Mouse (Mus musculus): Measurements from ENCODE around the gene Clec16a. TPM values are rescaled to one million over a fixed set of nuclear protein-coding genes. Genes with fewer than 3 reads are reported as not detected.

Gene Clec16a
- polyA plus RNA-seq, 1 experiment from 2014 or later, result 13.9 TPM

GRCm38 (mm10) chr16:10546865-10547264 is 1.7 kb downstream of the Clec16a start:
- Histone ChIP-seq H3K27ac (no peak overlapping the region), H3K36me3 (ENCODE audit: inconsistent target) (no peaks in the 10 kb centered on the region), H3K4me3 (ENCODE audit: inconsistent target) (no peak overlapping the region), H3K79me2 (ENCODE audit: inconsistent target) (peaks cover 42% of the 10 kb centered on the region; the same call in 1 of the 2 replicates)
- 76% methylated on average over 3 of the region's 3 CpGs for WGBS (ENCODE audit: missing documents)

GRCm38 (mm10) chr16:10548938-10549337 is 3.8 kb downstream of the Clec16a start:
- peaks cover 50% of the 10 kb centered on the region; the same call in 1 of the 2 replicates for H3K79me2 ChIP-seq (ENCODE audit: inconsistent target)
- H3K4me3 ChIP-seq (ENCODE audit: inconsistent target), result no peak overlapping the region
- H3K27ac ChIP-seq, result no peak overlapping the region
- H3K36me3 ChIP-seq (ENCODE audit: inconsistent target), result no peaks in the 10 kb centered on the region
- WGBS (ENCODE audit: missing documents), result 90% methylated on average over 3 of the region's 3 CpGs

- Histone ChIP-seq H3K79me2 (ENCODE audit: inconsistent target) (peaks cover 57% of the 10 kb centered on the region; the same call in 1 of the 2 replicates), H3K4me3 (ENCODE audit: inconsistent target) (no peak overlapping the region), H3K36me3 (ENCODE audit: inconsistent target) (no peaks in the 10 kb centered on the region), H3K27ac (no peak overlapping the region)
- WGBS (ENCODE audit: missing documents), result 90% methylated on average over 2 of the region's 2 CpGs
Observed at GRCm38 (mm10) chr16:10549600-10549999, 4.5 kb downstream of the Clec16a start.

DNA sequence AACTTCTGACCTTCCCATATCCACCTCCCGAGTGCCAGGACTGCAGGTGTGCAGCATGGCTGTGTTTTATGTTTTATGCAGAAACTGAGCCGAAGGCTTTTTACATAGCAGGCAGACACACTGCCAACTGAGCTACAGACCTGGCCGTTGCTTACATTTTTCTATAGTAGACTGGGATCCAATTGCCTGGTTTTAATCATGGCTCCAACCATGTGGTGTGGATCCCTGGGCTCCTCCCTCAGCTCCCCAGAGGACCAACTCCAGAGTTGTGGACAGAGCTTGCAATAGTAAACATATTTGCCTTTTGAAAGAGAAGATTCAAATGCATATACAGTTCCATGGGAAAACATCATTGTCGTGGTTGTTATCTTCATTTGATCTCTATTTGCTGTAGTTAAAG is 6.5 kb downstream of the Clec16a start:
- Histone ChIP-seq H3K36me3 (ENCODE audit: inconsistent target) (no peaks in the 10 kb centered on the region), H3K27ac (no peak overlapping the region), H3K4me3 (ENCODE audit: inconsistent target) (no peak overlapping the region), H3K79me2 (ENCODE audit: inconsistent target) (peaks cover 59% of the 10 kb centered on the region; the same call in 1 of the 2 replicates)
- 85% methylated on average over 4 of the region's 4 CpGs for WGBS (ENCODE audit: missing documents)

DNA sequence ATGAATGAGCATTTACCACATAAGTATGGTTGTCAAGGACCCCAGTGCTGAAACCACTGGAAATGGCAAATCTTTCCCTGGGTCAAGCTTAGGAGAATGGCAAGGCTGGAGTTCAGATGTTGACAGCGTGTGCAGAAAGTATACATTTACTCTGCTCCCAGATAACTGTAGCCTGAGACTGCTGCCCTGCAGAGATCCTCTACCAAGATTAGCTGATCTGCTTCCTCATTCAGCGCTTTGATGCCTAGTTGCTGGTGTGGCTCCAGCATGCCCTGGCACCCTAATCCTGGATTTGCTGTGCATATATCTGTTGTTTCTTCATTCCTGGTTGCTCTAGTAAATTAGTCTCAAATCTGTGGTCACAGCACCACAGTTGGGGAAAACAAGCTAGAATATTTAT is 8.7 kb downstream of the Clec16a start:
- Histone ChIP-seq H3K79me2 (ENCODE audit: inconsistent target) (peaks cover 37% of the 10 kb centered on the region; the same call in 1 of the 2 replicates), H3K36me3 (ENCODE audit: inconsistent target) (no peaks in the 10 kb centered on the region), H3K27ac (no peak overlapping the region), H3K4me3 (ENCODE audit: inconsistent target) (no peak overlapping the region)
- WGBS (ENCODE audit: missing documents), result 61% methylated on average over 2 of the region's 2 CpGs

GRCm38 (mm10) chr16:10559991-10560390 is 14.9 kb downstream of the Clec16a start:
- WGBS (ENCODE audit: missing documents), result 92% methylated on average over 8 of the region's 8 CpGs
- Histone ChIP-seq H3K36me3 (ENCODE audit: inconsistent target) (peaks cover 4% of the 10 kb centered on the region; the same call in 1 of the 2 replicates), H3K79me2 (ENCODE audit: inconsistent target) (no peaks in the 10 kb centered on the region; the same call in 1 of the 2 replicates), H3K4me3 (ENCODE audit: inconsistent target) (no peak overlapping the region), H3K27ac (no peak overlapping the region)

- no peak overlapping the region for H3K27ac ChIP-seq
- H3K79me2 ChIP-seq (ENCODE audit: inconsistent target), result no peaks in the 10 kb centered on the region
- peaks cover 15% of the 10 kb centered on the region; the same call in 1 of the 2 replicates for H3K36me3 ChIP-seq (ENCODE audit: inconsistent target)
- no peak overlapping the region for H3K4me3 ChIP-seq (ENCODE audit: inconsistent target)
- 37% methylated on average over 4 of the region's 4 CpGs for WGBS (ENCODE audit: missing documents)
Observed at GRCm38 (mm10) chr16:10565278-10565885, 20.2 kb downstream of the Clec16a start.

- no peak overlapping the region for H3K4me3 ChIP-seq (ENCODE audit: inconsistent target)
- peaks cover 23% of the 10 kb centered on the region; the same call in 1 of the 2 replicates for H3K36me3 ChIP-seq (ENCODE audit: inconsistent target)
- WGBS (ENCODE audit: missing documents), result 95% methylated on average over 4 of the region's 4 CpGs
- no peak overlapping the region for H3K27ac ChIP-seq
- no peaks in the 10 kb centered on the region for H3K79me2 ChIP-seq (ENCODE audit: inconsistent target)
Observed at GRCm38 (mm10) chr16:10567153-10567552, 22.0 kb downstream of the Clec16a start.

GRCm38 (mm10) chr16:10569809-10570395 is 24.8 kb downstream of the Clec16a start:
- Histone ChIP-seq H3K79me2 (ENCODE audit: inconsistent target) (no peaks in the 10 kb centered on the region), H3K4me3 (ENCODE audit: inconsistent target) (no peak overlapping the region), H3K36me3 (ENCODE audit: inconsistent target) (peaks cover 43% of the 10 kb centered on the region), H3K27ac (no peak overlapping the region)
- WGBS (ENCODE audit: missing documents), result 28% methylated on average over 5 of the region's 5 CpGs

GRCm38 (mm10) chr16:10570708-10571107 is 25.6 kb downstream of the Clec16a start:
- H3K4me3 ChIP-seq (ENCODE audit: inconsistent target), result no peak overlapping the region
- peaks cover 46% of the 10 kb centered on the region for H3K36me3 ChIP-seq (ENCODE audit: inconsistent target)
- H3K79me2 ChIP-seq (ENCODE audit: inconsistent target), result no peaks in the 10 kb centered on the region
- 100% methylated on average over 1 of the region's 1 CpGs for WGBS (ENCODE audit: missing documents)
- no peak overlapping the region for H3K27ac ChIP-seq

- H3K4me3 ChIP-seq (ENCODE audit: inconsistent target), result no peak overlapping the region
- peaks cover 54% of the 10 kb centered on the region for H3K36me3 ChIP-seq (ENCODE audit: inconsistent target)
- H3K79me2 ChIP-seq (ENCODE audit: inconsistent target), result no peaks in the 10 kb centered on the region
- no peak overlapping the region for H3K27ac ChIP-seq
- WGBS (ENCODE audit: missing documents), result 83% methylated on average over 2 of the region's 2 CpGs
Observed at GRCm38 (mm10) chr16:10571820-10572219, 26.7 kb downstream of the Clec16a start.

- peaks cover 67% of the 10 kb centered on the region for H3K36me3 ChIP-seq (ENCODE audit: inconsistent target)
Observed at GRCm38 (mm10) chr16:10574936-10575335, 29.8 kb downstream of the Clec16a start.

GRCm38 (mm10) chr16:10575915-10576314 is 30.8 kb downstream of the Clec16a start:
- Histone ChIP-seq H3K4me3 (ENCODE audit: inconsistent target) (no peak overlapping the region), H3K27ac (no peak overlapping the region), H3K79me2 (ENCODE audit: inconsistent target) (no peaks in the 10 kb centered on the region), H3K36me3 (ENCODE audit: inconsistent target) (peaks cover 75% of the 10 kb centered on the region)
- 93% methylated on average over 4 of the region's 4 CpGs for WGBS (ENCODE audit: missing documents)

More at GRCm38 (mm10) chr16:10574936-10575335, 29.8 kb downstream of the Clec16a start:
- 79% methylated on average over 2 of the region's 2 CpGs for WGBS (ENCODE audit: missing documents)
- Histone ChIP-seq H3K27ac (no peak overlapping the region), H3K79me2 (ENCODE audit: inconsistent target) (no peaks in the 10 kb centered on the region), H3K4me3 (ENCODE audit: inconsistent target) (no peak overlapping the region)

DNA sequence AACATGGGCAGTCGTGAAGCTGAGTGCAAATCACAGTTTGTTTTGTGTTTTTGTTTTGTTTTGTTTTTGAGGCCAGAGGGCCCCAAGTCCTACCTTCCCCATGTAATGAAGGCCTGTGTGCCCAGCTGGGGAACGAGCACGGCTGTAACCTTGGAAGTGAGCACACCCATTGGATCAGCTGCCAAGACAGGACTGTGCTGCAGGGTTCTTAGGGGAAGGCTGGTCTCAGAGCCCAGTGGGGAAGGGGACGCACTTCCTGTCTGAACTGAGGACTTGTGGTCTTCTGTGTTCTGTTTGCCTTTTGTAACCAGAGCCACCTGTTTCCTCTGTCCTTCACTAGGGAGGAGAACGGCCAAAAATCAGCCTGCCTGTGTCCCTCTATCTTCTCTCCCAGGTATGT is 32.4 kb downstream of the Clec16a start:
- 52% methylated on average over 5 of the region's 5 CpGs for WGBS (ENCODE audit: missing documents)
- no peak overlapping the region for H3K4me3 ChIP-seq (ENCODE audit: inconsistent target)
- H3K27ac ChIP-seq, result no peak overlapping the region
- peaks cover 72% of the 10 kb centered on the region for H3K36me3 ChIP-seq (ENCODE audit: inconsistent target)
- H3K79me2 ChIP-seq (ENCODE audit: inconsistent target), result no peaks in the 10 kb centered on the region

- H3K36me3 ChIP-seq (ENCODE audit: inconsistent target), result peaks cover 69% of the 10 kb centered on the region
- no peak overlapping the region for H3K27ac ChIP-seq
- no peak overlapping the region for H3K4me3 ChIP-seq (ENCODE audit: inconsistent target)
- WGBS (ENCODE audit: missing documents), result 64% methylated on average over 1 of the region's 1 CpGs
- H3K79me2 ChIP-seq (ENCODE audit: inconsistent target), result no peaks in the 10 kb centered on the region
Observed at GRCm38 (mm10) chr16:10578376-10578775, 33.2 kb downstream of the Clec16a start.
